Mouse (Mus musculus) testis, adult 2 months (tissue): Measurements from ENCODE around the gene Cdhr1. TPM values are rescaled to one million over a fixed set of nuclear protein-coding genes. Genes with fewer than 3 reads are reported as not detected.
"Not testable (repeated sequence)": the region's sequence is repeated elsewhere in the genome, so short reads cannot be mapped to it uniquely, and the experiment has no call there.

Experiments
- H3K27ac ChIP-seq: fragments of 200-500 bp; 2 replicates; pipeline ENCODE4 v1.5.1; 2012; ENCODE audit warnings: low read depth, low read length; ENCODE audit not compliant: control insufficient read depth, insufficient read depth
- H3K27me3 ChIP-seq: fragments of 200-500 bp; 2 replicates; pipeline ENCODE4 v1.6.1; 2012; ENCODE audit warnings: mild to moderate bottlenecking, low read length, moderate library complexity; ENCODE audit not compliant: control insufficient read depth, insufficient read depth
- H3K36me3 ChIP-seq: fragments of 200-500 bp; 2 replicates; pipeline ENCODE4 v1.6.1; 2012; ENCODE audit warnings: mild to moderate bottlenecking, low read length; ENCODE audit not compliant: control insufficient read depth, insufficient read depth
- H3K4me1 ChIP-seq: fragments of 200-500 bp; 2 replicates; pipeline ENCODE4 v1.6.1; 2012; ENCODE audit warnings: low read length; ENCODE audit not compliant: control insufficient read depth, insufficient read depth
- H3K4me3 ChIP-seq: fragments of 200-500 bp; 2 replicates; pipeline ENCODE4 v1.5.1; 2012; ENCODE audit warnings: low read depth, mild to moderate bottlenecking, low read length, moderate library complexity, mixed read lengths; ENCODE audit not compliant: control insufficient read depth
- CTCF ChIP-seq: fragments of 200-500 bp; IDR thresholded peaks from 2 replicates; pipeline ENCODE4 v1.5.1; 2012; ENCODE audit warnings: low read depth, mild to moderate bottlenecking, inconsistent platforms, low read length, moderate library complexity; ENCODE audit not compliant: control insufficient read depth, insufficient read depth, insufficient replicate concordance
- POLR2A ChIP-seq: fragments of 200-500 bp; IDR thresholded peaks from 2 replicates; pipeline ENCODE4 v1.6.1; 2012; ENCODE audit warnings: low read depth, mild to moderate bottlenecking, inconsistent platforms, low read length, moderate library complexity; ENCODE audit not compliant: control insufficient read depth
- polyA plus RNA-seq: library from polyadenylated mRNA; depleted of rRNA; stranded (reverse); fragments of >200 nt; gene quantifications from 2 replicates; pipeline ENCODE4 v1.2.3, GENCODE M21; 2012; rRNA removed

The Cdhr1 gene
- polyA plus RNA-seq, result 1.1 and 1.3 TPM in 2 replicates

- Histone ChIP-seq H3K27ac (no peak within 1 kb of the TSS), H3K27me3 (no peaks in the 10 kb centered on the region), H3K4me3 (no peak within 1 kb of the TSS; the same call in 1 of the 2 replicates), H3K4me1 (peaks cover 6% of the 10 kb centered on the region), H3K36me3 (no peaks in the 10 kb centered on the region)
- no peak for TF ChIP-seq POLR2A
- TF ChIP-seq CTCF, result no peak
Measured at GRCm38 (mm10) chr14:37097956-37098530, at the start of gene Cdhr1. TSS of gene Cdhr1 (minus strand) at chr14:37098347.

DNA sequence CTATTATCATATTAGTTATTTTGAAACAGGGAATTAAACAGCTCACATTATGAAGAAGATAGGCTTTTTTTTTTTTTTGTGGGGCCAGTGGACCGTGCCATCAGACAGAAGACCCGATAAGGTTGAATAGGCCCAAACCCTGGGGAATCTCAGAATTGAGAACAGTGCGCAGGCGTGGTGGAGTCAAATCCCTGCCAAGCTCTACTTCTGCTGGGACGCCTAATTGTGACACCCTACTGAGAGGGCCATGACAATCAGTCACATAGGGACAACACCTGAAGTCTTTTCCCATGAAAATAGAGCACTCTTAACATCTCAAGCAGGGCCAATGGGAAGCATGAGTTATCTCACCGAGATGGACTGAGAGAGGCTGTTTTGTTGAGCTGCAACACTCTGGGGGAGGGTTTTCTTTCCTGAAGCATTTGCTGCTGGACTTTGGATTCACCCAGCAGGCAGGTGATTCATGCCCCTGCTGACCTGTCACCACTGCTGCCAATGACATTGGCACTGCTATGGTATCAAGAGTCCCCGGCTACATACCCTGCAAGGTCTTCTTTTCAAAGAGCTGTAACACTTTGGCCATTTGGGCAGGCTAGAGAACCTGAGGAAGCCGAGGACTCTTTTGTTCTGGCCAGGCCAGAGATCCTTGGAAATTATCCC lies 41.0 kb upstream of the Cdhr1 start:
- Histone ChIP-seq H3K27ac (no peak overlapping the region), H3K4me1 (no peaks in the 10 kb centered on the region), H3K36me3 (no peaks in the 10 kb centered on the region), H3K4me3 (no peak overlapping the region), H3K27me3 (no peaks in the 10 kb centered on the region)
- no peak for TF ChIP-seq POLR2A
- TF ChIP-seq CTCF, result no peak

- H3K4me1 ChIP-seq, H3K27me3 ChIP-seq, H3K4me3 ChIP-seq, H3K36me3 ChIP-seq, H3K27ac ChIP-seq: not testable (repeated sequence)
Measured at GRCm38 (mm10) chr14:37137596-37137995, 39.4 kb upstream of the Cdhr1 start.

DNA sequence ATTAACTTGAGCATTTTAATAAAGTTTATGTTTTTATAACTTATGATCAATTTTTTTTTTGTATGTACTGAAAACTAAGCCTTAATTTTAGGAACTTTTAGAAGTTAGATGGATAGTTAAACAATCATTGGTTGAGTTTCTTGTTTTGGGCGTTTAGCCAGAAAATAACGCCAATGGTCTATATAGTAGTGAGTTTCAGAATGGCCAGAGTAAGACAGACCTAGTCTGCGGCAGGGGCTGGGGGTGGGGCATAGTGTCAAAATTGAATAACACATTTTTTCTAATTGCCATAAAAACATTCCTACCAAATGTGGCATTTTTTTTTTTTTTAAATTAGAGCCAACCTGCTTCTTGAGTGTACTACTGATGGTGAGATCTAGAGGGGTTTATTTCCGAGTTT lies 38.0 kb upstream of the Cdhr1 start:
- TF ChIP-seq POLR2A, result no peak
- TF ChIP-seq CTCF, result no peak
- H3K36me3 ChIP-seq, result peaks cover 1% of the 10 kb centered on the region; the same call in 1 of the 2 replicates
- no peak overlapping the region; the same call in 1 of the 2 replicates for H3K4me3 ChIP-seq
- no peaks in the 10 kb centered on the region for H3K27me3 ChIP-seq
- H3K27ac ChIP-seq, result no peak overlapping the region
- peaks cover 2% of the 10 kb centered on the region; the same call in 1 of the 2 replicates for H3K4me1 ChIP-seq

DNA sequence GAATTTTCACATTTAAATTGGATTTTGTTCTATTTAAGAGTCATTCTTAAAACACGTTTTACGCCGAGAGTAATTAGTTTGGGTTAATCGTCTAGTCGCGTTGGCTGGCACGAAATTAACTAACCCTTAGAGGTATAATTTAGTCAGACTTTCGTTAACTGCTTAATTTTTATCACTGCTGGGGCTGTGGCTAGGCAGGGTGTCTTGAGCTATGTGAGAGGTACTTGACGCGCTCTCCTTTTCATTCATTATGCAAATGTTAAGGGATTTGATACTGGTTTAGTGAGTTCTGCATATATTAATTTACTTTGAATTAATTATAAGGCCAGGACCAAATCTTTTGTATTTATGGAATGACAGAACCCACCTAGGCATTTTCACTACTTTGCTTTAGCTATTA lies 37.5 kb upstream of the Cdhr1 start:
- Histone ChIP-seq H3K4me3 (peak overlapping the region; percentile 91), H3K27me3 (no peaks in the 10 kb centered on the region), H3K4me1 (peaks cover 2% of the 10 kb centered on the region; the same call in 1 of the 2 replicates), H3K36me3 (peaks cover 1% of the 10 kb centered on the region; the same call in 1 of the 2 replicates), H3K27ac (peak overlapping the region; percentile 81)
- TF ChIP-seq POLR2A (no peak), CTCF (no peak)

DNA sequence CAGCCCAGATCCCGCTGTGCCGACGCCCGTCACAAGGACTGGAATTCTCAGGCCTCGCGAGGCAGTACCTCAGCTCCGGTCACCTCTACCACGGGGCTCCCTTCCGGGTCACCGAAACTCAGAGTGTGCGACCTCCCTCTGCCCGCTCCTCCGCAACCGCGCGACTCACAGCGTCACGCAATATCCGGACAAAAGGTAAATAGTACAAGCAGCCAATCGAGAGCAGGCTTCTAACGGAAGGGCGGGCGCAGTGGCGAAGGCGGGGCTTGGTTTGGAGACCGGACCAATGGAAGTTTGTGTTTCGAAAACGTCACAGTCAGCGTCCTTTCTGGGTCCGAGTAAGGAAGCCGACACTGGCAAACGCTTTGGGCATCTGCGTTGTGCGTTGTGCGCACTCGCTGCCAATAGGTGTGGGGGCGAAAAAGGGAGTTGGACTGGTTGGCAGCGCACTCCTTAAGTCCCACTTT lies 37.0 kb upstream of the Cdhr1 start, which contains the start of gene Ghitm:
Gene Ghitm (minus strand): TSS at position 146 of the 467 bp plus-strand sequence.
- TF ChIP-seq POLR2A, result peak; percentile 94
- TF ChIP-seq CTCF, result 0 out of 2 replicates have a peak, but pooled peaks have one; percentile 9
- peak within 1 kb of the TSS; percentile 91 for H3K4me3 ChIP-seq
- peak within 1 kb of the TSS; percentile 81 for H3K27ac ChIP-seq
- H3K36me3 ChIP-seq, result peaks cover 1% of the 10 kb centered on the region; the same call in 1 of the 2 replicates
- no peaks in the 10 kb centered on the region for H3K27me3 ChIP-seq
- H3K4me1 ChIP-seq, result peaks cover 2% of the 10 kb centered on the region; the same call in 1 of the 2 replicates

- H3K36me3 ChIP-seq, result peaks cover 1% of the 10 kb centered on the region; the same call in 1 of the 2 replicates
- peak overlapping the region; percentile 91 for H3K4me3 ChIP-seq
- peaks cover 2% of the 10 kb centered on the region; the same call in 1 of the 2 replicates for H3K4me1 ChIP-seq
- no peaks in the 10 kb centered on the region for H3K27me3 ChIP-seq
- TF ChIP-seq POLR2A (no peak), CTCF (no peak)
- H3K27ac ChIP-seq, result peak overlapping the region; percentile 80
Measured at GRCm38 (mm10) chr14:37134304-37135126, 36.4 kb upstream of the Cdhr1 start.
